Mouse (Mus musculus): ENCODE results near the gene Eml4. TPM values are rescaled to one million over a fixed set of nuclear protein-coding genes. Genes with fewer than 3 reads are reported as not detected.

Gene Eml4
- polyA plus RNA-seq, 1 experiment from 2014 or later, result 24.9 TPM

DNA sequence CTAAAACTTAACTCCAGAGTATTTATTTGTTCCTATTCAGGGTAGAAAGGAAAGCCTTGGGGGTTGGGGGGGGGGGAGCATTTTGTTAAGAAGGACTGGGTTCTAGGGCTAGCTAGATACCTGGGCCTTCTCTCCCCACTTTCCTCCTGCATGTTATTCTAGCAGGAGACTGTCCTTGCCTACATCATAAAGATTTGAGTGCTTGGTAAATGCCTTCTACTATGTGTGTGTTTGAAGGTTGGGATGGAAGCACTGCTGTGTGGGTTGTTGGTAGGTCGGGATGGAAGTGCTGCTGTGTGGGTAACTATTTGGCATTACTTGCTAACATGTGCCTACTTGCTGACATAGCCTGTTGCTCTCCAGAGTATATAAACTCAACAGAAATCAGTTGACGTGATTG is 98.9 kb downstream of the Eml4 start:
- ATAC-seq (no peak), DNase-seq (ENCODE audit: low read depth, low spot score) (no peak)
- H3K27me3 ChIP-seq, result no peaks in the 10 kb centered on the region
- ChIA-PET POLR2A (no interaction called here), CTCF (interaction anchor here (0.9 kb wide), 1 partner anchor 9 kb away, joined by 3 read pairs; no protein-coding TSS in a partner anchor)
- in situ Hi-C loops (cut with MboI; ENCODE audit: low pct_unique_long_range_greater_than_20kb), result no loop called here
- TF ChIP-seq CTCF (IDR thresholded peaks at IDR 0.05), result no peak

DNA sequence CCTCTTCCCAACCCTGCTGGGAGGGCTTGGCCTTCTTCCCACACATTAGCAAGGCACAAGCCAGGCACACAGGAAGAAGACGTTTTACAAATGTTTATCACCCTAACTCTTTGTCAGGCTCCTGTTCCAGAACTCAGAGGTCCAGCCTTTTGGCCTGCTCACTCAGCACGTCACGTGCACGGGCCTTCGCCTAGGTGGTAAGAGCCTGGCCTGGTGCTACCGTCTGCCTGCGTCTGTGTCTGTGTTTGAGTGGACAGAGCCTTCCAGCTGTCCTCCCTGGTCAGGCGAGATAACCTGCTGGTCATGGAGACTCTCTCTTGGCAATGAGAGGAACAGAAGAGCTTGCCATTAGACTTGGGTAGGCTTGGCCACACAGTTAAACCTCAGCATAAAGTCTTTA is 100.6 kb downstream of the Eml4 start:
- POLR2A ChIA-PET, result interaction anchor here (0.6 kb wide), 1 partner anchor 185 kb away, joined by 3 read pairs; no protein-coding TSS in a partner anchor
- no peaks in the 10 kb centered on the region for H3K27me3 ChIP-seq
- CTCF ChIA-PET, result interaction anchor here (0.9 kb wide), 1 partner anchor 12 kb away, joined by 3 read pairs; no protein-coding TSS in a partner anchor
- no peak for ATAC-seq
- in situ Hi-C loops (cut with MboI; ENCODE audit: low pct_unique_long_range_greater_than_20kb), result loop anchor here (10.0 kb wide), 1 partner anchor 177 kb away; no protein-coding TSS in a partner anchor
- no peak for DNase-seq (ENCODE audit: low read depth, low spot score)
- no peak for TF ChIP-seq CTCF (IDR thresholded peaks at IDR 0.05)

DNA sequence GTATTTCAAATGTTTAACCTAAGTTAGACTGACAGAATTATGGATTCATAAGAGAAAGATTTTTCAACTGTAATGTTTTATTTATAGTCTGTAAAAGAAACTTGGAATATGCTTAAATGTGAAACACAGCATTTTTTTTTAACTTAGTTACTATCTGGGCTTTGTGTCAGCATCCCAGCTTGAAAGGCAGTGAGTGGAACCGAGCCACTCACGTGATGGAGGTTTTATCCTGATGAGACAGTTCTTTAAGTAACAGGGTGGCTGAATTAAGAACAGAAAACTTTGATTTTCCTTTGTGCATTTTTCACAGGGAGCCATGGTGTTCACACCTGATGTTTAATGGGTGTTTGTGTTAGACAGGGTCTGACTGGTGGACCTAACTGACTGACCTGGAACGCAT is 101.1 kb downstream of the Eml4 start:
- DNase-seq (ENCODE audit: low read depth, low spot score) (no peak), ATAC-seq (no peak)
- TF ChIP-seq CTCF (IDR thresholded peaks at IDR 0.05), result no peak
- CTCF ChIA-PET, result interaction anchor here (0.9 to 1.4 kb wide), 2 partner anchors 12 to 156 kb away, joined by 3 read pairs; no protein-coding TSS in a partner anchor
- no peaks in the 10 kb centered on the region for H3K27me3 ChIP-seq
- POLR2A ChIA-PET, result interaction anchor here (0.6 kb wide), 1 partner anchor 185 kb away, joined by 3 read pairs; no protein-coding TSS in a partner anchor
- in situ Hi-C loops (cut with MboI; ENCODE audit: low pct_unique_long_range_greater_than_20kb), result loop anchor here (10.0 kb wide), 1 partner anchor 177 kb away; no protein-coding TSS in a partner anchor

DNA sequence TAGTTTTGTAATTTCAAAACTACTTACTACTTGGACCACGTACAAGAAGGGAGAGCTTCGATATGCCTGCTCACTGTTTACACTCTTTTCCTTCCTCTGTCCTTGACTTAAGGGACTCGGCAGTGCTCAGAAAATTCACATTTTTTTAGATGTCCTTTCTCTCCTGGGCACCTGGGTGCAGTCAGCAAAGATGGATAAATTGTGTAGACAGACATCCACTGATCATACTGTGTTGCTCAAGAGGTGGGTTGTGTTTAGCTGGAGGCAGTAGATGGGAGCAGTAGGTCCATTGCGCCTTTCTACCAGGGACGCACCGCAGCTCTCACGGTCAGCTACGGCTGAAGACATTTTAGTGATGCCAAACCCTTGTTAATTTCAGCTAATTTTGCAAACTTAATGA is 101.7 kb downstream of the Eml4 start:
- DNase-seq (ENCODE audit: low read depth, low spot score) (no peak), ATAC-seq (no peak)
- ChIA-PET CTCF (interaction anchor here (1.1 to 1.4 kb wide), 3 partner anchors 9 to 157 kb away, joined by 3 to 4 read pairs (median 3); no protein-coding TSS in a partner anchor), POLR2A (no interaction called here)
- no peak for TF ChIP-seq CTCF (IDR thresholded peaks at IDR 0.05)
- in situ Hi-C loops (cut with MboI; ENCODE audit: low pct_unique_long_range_greater_than_20kb), result loop anchor here (10.0 kb wide), 1 partner anchor 178 kb away; no protein-coding TSS in a partner anchor
- no peaks in the 10 kb centered on the region for H3K27me3 ChIP-seq

DNA sequence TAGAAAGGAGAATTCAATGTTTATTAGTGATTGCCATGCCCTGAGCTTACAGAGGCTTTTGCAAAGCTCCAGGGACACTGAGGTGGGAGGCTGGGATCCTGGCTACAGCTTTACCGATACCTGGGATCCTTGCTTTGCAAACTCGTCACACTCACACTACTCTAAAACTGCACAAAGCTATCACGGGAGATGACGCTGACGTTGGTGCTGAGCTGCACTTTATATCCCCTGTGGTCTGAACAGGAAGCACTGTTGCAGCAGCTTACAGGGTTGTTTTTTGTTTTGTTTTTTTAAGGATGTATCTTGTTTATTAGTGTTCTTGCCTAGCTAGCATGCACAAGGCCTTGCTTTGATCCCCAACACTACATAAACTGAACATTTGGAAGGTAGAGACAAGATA is 102.9 kb downstream of the Eml4 start:
- in situ Hi-C loops (cut with MboI; ENCODE audit: low pct_unique_long_range_greater_than_20kb), result loop anchor here (10.0 kb wide), 1 partner anchor 179 kb away; no protein-coding TSS in a partner anchor
- POLR2A ChIA-PET, result no interaction called here
- CTCF ChIA-PET, result interaction anchor here (1.3 to 1.4 kb wide), 2 partner anchors 9 to 10 kb away, joined by 3 to 4 read pairs; no protein-coding TSS in a partner anchor

DNA sequence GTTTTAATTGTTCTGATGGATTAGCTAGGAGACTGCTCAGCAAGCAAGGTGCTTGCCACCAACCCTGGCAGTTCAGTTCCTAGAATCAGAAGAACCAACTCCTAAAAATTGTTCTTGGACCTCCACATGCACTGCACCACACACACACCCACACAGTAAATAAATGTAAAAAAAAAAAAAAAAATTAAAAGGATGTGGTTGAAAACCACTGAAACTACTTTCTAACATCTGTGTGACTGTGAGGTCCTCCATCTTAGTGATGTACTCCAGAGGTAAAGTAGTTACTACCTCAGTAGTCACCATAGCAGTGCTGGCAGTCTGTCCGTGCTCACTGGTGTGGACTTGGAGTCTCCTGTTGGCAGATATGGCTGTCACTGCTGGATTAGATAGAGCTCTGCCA is 106.5 kb downstream of the Eml4 start:
- POLR2A ChIA-PET, result no interaction called here

More for the DNA sequence above, 102.9 kb downstream of the Eml4 start:
- no peaks in the 10 kb centered on the region for H3K27me3 ChIP-seq
- DNase-seq (ENCODE audit: low read depth, low spot score) (no peak), ATAC-seq (no peak)
- no peak for TF ChIP-seq CTCF (IDR thresholded peaks at IDR 0.05)

DNA sequence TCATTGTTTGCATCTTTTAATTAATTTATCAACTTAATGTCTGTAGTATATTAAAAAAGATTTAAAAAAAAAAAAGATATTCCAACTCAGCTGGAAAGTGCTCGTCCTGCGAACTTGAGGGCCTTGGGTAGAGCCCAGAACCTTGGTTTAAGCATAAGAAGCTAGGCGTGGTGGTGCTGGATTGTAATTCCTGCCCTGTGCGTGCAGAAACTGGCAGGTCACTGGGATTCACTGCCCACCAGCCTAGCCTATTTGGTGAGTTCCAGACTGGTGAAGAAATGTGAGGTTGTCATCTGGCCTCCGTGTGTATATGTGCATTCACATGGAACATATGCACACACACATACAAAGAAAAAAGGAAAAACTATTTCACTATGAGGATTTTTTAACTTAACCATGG is 115.2 kb downstream of the Eml4 start:
- in situ Hi-C loops (cut with MboI; ENCODE audit: low pct_unique_long_range_greater_than_20kb), result loop anchor here (10.0 kb wide), 1 partner anchor 441 kb away; no protein-coding TSS in a partner anchor
- CTCF ChIA-PET, result no interaction called here
- DNase-seq (ENCODE audit: low read depth, low spot score), result no peak
- no peak for TF ChIP-seq CTCF (IDR thresholded peaks at IDR 0.05)
- no peak for ATAC-seq
- no peaks in the 10 kb centered on the region for H3K27me3 ChIP-seq
- POLR2A ChIA-PET, result no interaction called here

More for the DNA sequence above, 106.5 kb downstream of the Eml4 start:
- CTCF ChIA-PET, result interaction anchor here (1.5 kb wide), 3 partner anchors 9 to 186 kb away, joined by 3 to 4 read pairs (median 4); no protein-coding TSS in a partner anchor
- H3K27me3 ChIP-seq, result no peaks in the 10 kb centered on the region
- DNase-seq (ENCODE audit: low read depth, low spot score), result no peak
- TF ChIP-seq CTCF (IDR thresholded peaks at IDR 0.05), result no peak
- ATAC-seq, result no peak
- in situ Hi-C loops (cut with MboI; ENCODE audit: low pct_unique_long_range_greater_than_20kb), result loop anchor here (10.0 kb wide), 1 partner anchor 182 kb away; no protein-coding TSS in a partner anchor

DNA sequence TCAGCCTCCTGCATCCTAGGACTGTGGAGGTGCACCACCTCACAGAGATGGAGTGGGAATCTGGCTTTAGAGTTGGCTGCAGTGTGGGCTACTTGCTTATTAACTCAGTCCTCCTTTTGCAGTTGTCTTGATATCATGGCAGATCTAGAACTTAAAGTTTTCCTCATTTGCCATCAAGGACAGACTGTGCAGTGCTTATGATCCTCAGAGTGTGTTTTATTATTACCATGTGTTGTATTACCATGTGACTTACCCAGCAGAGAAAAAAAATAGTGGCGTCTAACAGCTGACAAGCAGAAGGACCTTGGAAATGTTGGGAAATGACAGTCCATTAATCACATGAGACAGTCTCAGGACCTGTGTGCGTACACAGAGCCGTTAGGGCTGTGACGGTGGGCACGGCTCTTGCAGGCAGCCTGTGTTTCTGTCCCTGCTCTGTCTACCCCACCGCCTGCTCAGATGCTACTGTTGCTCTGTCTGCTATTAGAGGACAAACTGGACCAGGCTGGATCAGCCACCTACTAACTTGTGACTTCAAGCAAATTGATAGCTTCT is 116.0 kb downstream of the Eml4 start:
- POLR2A ChIA-PET, result no interaction called here
- TF ChIP-seq CTCF (IDR thresholded peaks at IDR 0.05), result no peak
- H3K27me3 ChIP-seq, result no peaks in the 10 kb centered on the region
- ATAC-seq (no peak), DNase-seq (ENCODE audit: low read depth, low spot score) (no peak)
- CTCF ChIA-PET, result no interaction called here
- in situ Hi-C loops (cut with MboI; ENCODE audit: low pct_unique_long_range_greater_than_20kb), result loop anchor here (10.0 kb wide), 1 partner anchor 442 kb away; no protein-coding TSS in a partner anchor

DNA sequence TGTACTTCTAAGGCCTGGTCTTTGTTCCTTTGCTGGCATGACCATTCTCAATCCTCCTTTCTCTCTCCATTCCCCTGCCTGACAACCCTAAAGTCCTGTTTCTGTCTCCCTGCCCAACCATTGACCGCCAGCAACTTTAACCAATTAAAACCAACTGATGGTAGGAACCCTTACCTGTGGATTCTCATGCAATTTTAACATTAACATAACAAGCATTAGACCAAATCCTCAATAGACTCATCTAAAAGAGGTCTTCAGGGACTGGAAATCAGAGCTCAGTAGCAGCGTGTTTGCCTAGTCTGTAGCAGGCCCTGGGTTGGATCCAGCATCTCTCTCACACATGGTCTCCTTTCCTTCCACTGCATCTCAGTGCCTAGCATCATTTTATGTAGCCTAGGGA is 118.9 kb downstream of the Eml4 start:
- no peak for TF ChIP-seq CTCF (IDR thresholded peaks at IDR 0.05)
- in situ Hi-C loops (cut with MboI; ENCODE audit: low pct_unique_long_range_greater_than_20kb), result loop anchor here (10.0 kb wide), 1 partner anchor 445 kb away; no protein-coding TSS in a partner anchor
- ChIA-PET POLR2A (interaction anchor here (0.7 kb wide), 1 partner anchor 10 kb away, joined by 3 read pairs; no protein-coding TSS in a partner anchor), CTCF (no interaction called here)
- no peaks in the 10 kb centered on the region for H3K27me3 ChIP-seq
- DNase-seq (ENCODE audit: low read depth, low spot score) (no peak), ATAC-seq (no peak)

DNA sequence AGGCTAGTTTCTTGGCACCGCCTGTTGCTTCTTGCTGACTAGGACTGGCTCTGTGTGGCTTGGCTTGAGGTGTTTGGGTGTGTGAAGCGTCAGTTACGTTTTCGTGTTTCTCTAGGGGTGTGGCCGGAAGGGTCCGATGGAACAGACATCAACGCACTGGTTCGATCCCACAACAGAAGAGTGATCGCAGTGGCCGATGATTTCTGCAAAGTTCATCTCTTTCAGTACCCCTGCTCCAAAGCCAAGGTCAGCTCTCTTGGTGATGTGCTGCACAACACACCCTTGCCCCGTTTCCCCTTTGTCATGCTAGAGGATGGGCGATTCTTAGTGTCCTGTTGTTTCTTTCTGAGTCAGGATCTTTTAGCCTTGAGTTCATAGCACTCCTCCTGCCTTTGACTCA is 126.4 kb downstream of the Eml4 start:
- no peak for DNase-seq (ENCODE audit: low read depth, low spot score)
- H3K27me3 ChIP-seq, result no peaks in the 10 kb centered on the region
- CTCF ChIA-PET, result no interaction called here
- ATAC-seq, result no peak
- POLR2A ChIA-PET, result no interaction called here
- in situ Hi-C loops (cut with MboI; ENCODE audit: low pct_unique_long_range_greater_than_20kb), result no loop called here
- no peak for TF ChIP-seq CTCF (IDR thresholded peaks at IDR 0.05)

DNA sequence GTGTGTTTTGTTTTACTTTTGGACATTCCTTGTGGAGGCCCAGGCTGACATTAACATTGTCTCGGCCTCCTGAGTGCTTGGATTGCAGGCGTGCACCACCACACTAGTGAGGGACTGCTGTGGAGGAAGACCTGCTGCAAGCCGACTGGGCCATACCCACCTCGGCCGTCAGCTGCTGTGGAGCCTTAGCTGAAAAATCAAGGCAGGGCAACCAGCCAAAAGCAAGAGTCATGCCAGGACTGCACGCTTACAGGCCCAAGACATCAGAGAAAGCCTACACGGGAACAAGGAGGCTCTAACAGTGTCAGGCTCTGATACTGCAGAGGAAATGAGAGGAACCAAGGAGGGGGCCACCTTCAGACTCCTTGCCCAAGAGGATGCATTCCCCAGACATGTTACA is 130.8 kb downstream of the Eml4 start:
- DNase-seq (ENCODE audit: low read depth, low spot score) (no peak), ATAC-seq (no peak)
- TF ChIP-seq CTCF (IDR thresholded peaks at IDR 0.05), result no peak
- H3K27me3 ChIP-seq, result no peaks in the 10 kb centered on the region
- POLR2A ChIA-PET, result no interaction called here
- CTCF ChIA-PET, result interaction anchor here (1.0 kb wide), 1 partner anchor 22 kb away, joined by 4 read pairs; no protein-coding TSS in a partner anchor
- in situ Hi-C loops (cut with MboI; ENCODE audit: low pct_unique_long_range_greater_than_20kb), result no loop called here

All from Patski (cell line).